In the genomic region with DNA sequence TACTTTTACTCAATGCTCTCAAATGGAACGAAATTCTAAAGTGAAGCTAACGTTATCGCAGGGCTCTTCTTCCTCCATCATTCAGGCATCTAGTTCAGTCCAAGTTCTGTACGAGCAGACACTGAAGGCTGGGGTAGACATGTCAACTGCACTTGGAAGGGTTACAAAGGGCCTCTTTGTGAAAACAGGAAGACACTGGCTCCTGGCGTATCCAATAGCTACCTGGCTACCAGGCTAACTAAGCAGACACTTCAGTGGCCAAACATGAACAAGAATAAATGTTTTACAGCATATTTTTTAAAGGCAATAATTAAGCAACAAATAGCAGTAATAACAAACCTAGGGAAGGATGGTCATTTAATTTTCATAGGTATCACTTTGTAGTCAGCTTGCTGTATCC, we compare ENCODE assay signal across 26 mouse cellular contexts.
"Had no signal": no experiment of that assay in that cellular context is flagged by ENCODE, and none has a peak within 500 bp of the region (broad histone marks: within the 10 kb centered on the region; RNA-seq: fewer than 3 reads in every experiment).

No protein-coding gene starts in this region.

- H3K27me3 ChIP-seq: embryonic facial prominence, embryonic 12.5 days; embryonic facial prominence, embryonic 13.5 days; embryonic facial prominence, embryonic 15.5 days; forebrain, embryonic 12.5 days; forebrain, embryonic 13.5 days; forebrain, embryonic 15.5 days had no signal

- H3K4me1 ChIP-seq: embryonic facial prominence, embryonic 10.5 days; embryonic facial prominence, embryonic 12.5 days; embryonic facial prominence, embryonic 13.5 days; embryonic facial prominence, embryonic 15.5 days; forebrain, embryonic 10.5 days; forebrain, embryonic 12.5 days; forebrain, embryonic 13.5 days; forebrain, embryonic 15.5 days had no signal

- H3K27ac ChIP-seq: embryonic facial prominence, embryonic 10.5 days; embryonic facial prominence, embryonic 12.5 days; embryonic facial prominence, embryonic 13.5 days; embryonic facial prominence, embryonic 15.5 days; forebrain, embryonic 10.5 days; forebrain, embryonic 12.5 days; forebrain, embryonic 13.5 days; forebrain, embryonic 15.5 days; gastrocnemius, adult 2 months had no signal

- DNase-seq: cerebellum, adult 18-20 months; cerebellum, adult 2 months; cerebellum, adult 8-10 months; cerebellum, adult 9-10 months; cerebellum, adult 9-11 months; cerebellum, postnatal 10 days; cerebellum, postnatal 14 days; cerebellum, postnatal 25 days; cerebellum, postnatal 36 days; embryo, embryonic 11 days; forebrain, postnatal 0 days; gastrocnemius, adult 2 months; gastrocnemius, postnatal 10 days; gastrocnemius, postnatal 14 days; gastrocnemius, postnatal 25 days; gastrocnemius, postnatal 36 days; heart, adult 18-20 months had no signal

- H3K4me3 ChIP-seq: embryonic facial prominence, embryonic 10.5 days; embryonic facial prominence, embryonic 12.5 days; embryonic facial prominence, embryonic 13.5 days; embryonic facial prominence, embryonic 15.5 days; erythroblast, embryonic 14.5 days; forebrain, embryonic 10.5 days; forebrain, embryonic 12.5 days; forebrain, embryonic 13.5 days; forebrain, embryonic 15.5 days; gastrocnemius, adult 2 months had no signal

- H3K36me3 ChIP-seq: embryonic facial prominence, embryonic 10.5 days; embryonic facial prominence, embryonic 12.5 days; embryonic facial prominence, embryonic 13.5 days; embryonic facial prominence, embryonic 15.5 days; forebrain, embryonic 10.5 days; forebrain, embryonic 12.5 days; forebrain, embryonic 15.5 days had no signal
